Mouse (Mus musculus) embryonic fibroblast, embryonic 13.5 days (primary cell): ENCODE measurements around the gene Gripap1.

Source experiments
- CTCF ChIP-seq: IDR thresholded peaks from 2 replicates; pipeline ENCODE4 v1.5.1; 2011; ENCODE audit warnings: mild to moderate bottlenecking, control low read depth, low read length, moderate library complexity, borderline replicate concordance; ENCODE audit not compliant: insufficient read depth
- POLR2A ChIP-seq: IDR thresholded peaks from 2 replicates; pipeline ENCODE4 v1.6.1; 2011; ENCODE audit warnings: low read depth, mild to moderate bottlenecking, control low read depth, low read length, moderate library complexity

- TF ChIP-seq CTCF (no peak), POLR2A (no peak)
These were observed 44.1 kb upstream of the Gripap1 start for GRCm38 (mm10) chrX:7745429-7745828.
